Mouse (Mus musculus) embryonic facial prominence, embryonic 12.5 days (tissue): ENCODE measurements at regions not wholly inside any gene's neighbourhood (a gene's known extent, or its start where the extent isn't known, plus 50 kb on each side); places are given as distances from the start of the nearest gene placed in this dataset.

Experiments used
- ATAC-seq: fragments of 200-750 bp; cut with Nextera tagmentation; 2 replicates; pipeline ENCODE4 v1.8.0; 2017; ENCODE audit not compliant: insufficient number of reproducible peaks, insufficient read depth, low FRiP score, low TSS enrichment
- H3K27ac ChIP-seq: fragments of 300-500 bp; sonication (generic); 2 replicates; pipeline ENCODE4 v1.5.1; 2016; ENCODE audit warnings: mild to moderate bottlenecking
- H3K27me3 ChIP-seq: fragments of 300-500 bp; sonication (generic); 2 replicates; pipeline ENCODE4 v1.6.1; 2016; ENCODE audit warnings: mild to moderate bottlenecking, moderate library complexity
- H3K36me3 ChIP-seq: fragments of 300-500 bp; sonication (generic); 2 replicates; pipeline ENCODE4 v1.6.1; 2016; ENCODE audit warnings: mild to moderate bottlenecking
- H3K4me1 ChIP-seq: fragments of 300-500 bp; sonication (generic); 2 replicates; pipeline ENCODE4 v1.6.1; 2016
- H3K4me2 ChIP-seq: fragments of 300-500 bp; sonication (generic); replicated peaks from 2 replicates; pipeline ENCODE4 v1.6.1; 2016; ENCODE audit warnings: mild to moderate bottlenecking, moderate library complexity
- H3K4me3 ChIP-seq: fragments of 300-500 bp; sonication (generic); 2 replicates; pipeline ENCODE4 v1.5.1; 2016; ENCODE audit warnings: mild to moderate bottlenecking
- H3K9ac ChIP-seq: fragments of 300-500 bp; sonication (generic); 2 replicates; pipeline ENCODE4 v1.6.1; 2016; ENCODE audit warnings: mild to moderate bottlenecking, moderate library complexity
- H3K9me3 ChIP-seq: fragments of 300-500 bp; sonication (generic); 2 replicates; pipeline ENCODE4 v1.6.1; 2016; ENCODE audit warnings: mild to moderate bottlenecking, moderate library complexity
- WGBS: fragments of 180-500 bp; shearing (Covaris S2); methylation state at CpG from one replicate; pipeline ENCODE4 v1.1.7; 2016; 5-methylcytosine and 5-hydroxymethylcytosine counted together

DNA sequence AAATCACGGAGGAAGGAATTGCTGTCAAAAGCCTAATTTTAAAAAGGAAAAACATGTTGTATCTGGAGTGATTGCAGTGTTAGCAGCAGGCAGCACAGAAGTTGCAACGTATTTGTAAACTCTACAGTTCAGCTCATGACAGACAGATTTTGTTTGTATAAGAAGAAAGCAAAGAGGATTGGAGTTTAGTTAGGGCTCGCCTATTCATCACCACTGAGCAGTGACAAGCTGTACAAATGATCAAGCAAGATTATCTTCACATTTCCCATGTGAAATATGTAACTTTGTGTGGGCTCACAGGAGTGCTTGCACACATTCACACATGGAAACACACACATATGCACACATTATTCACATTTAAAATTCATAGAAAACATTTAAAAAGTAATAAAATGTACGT, 57.5 kb upstream of the Cenpw start:
- Histone ChIP-seq H3K27me3 (no peaks in the 10 kb centered on the region), H3K4me3 (no peak overlapping the region), H3K9ac (no peak overlapping the region), H3K36me3 (no peaks in the 10 kb centered on the region), H3K4me2 (no peak overlapping the region), H3K27ac (no peak overlapping the region), H3K4me1 (no peaks in the 10 kb centered on the region), H3K9me3 (no peaks in the 10 kb centered on the region)
- no peak for ATAC-seq
- 71% methylated on average over 4 of the region's 4 CpGs for WGBS
